Mouse (Mus musculus) midbrain, postnatal 0 days (tissue): ENCODE results near the gene Timm44. TPM values are rescaled to one million over a fixed set of nuclear protein-coding genes. Genes with fewer than 3 reads are reported as not detected.

Experiments used
- ATAC-seq: fragments of 200-750 bp; cut with Nextera tagmentation; 2 replicates; pipeline ENCODE4 v1.8.0; 2017; ENCODE audit warnings: moderate number of reproducible peaks, mild to moderate bottlenecking, moderate TSS enrichment, moderate library complexity; ENCODE audit not compliant: low FRiP score
- DNase-seq: peaks from one replicate; pipeline ENCODE4 v3.0.0-alpha.2; 2015; ENCODE audit warnings: low spot score
- H3K27ac ChIP-seq: fragments of 300-500 bp; sonication (generic); 2 replicates; pipeline ENCODE4 v1.5.1; 2014; ENCODE audit warnings: low read depth, mild to moderate bottlenecking, low read length, mixed read lengths
- H3K27me3 ChIP-seq: fragments of 300-500 bp; sonication (generic); 2 replicates; pipeline ENCODE4 v1.6.1; 2014; ENCODE audit warnings: low read length, control low read depth, mixed read lengths; ENCODE audit not compliant: insufficient read depth
- H3K36me3 ChIP-seq: fragments of 300-500 bp; sonication (generic); 2 replicates; pipeline ENCODE4 v1.6.1; 2014; ENCODE audit warnings: low read length, control low read depth, mixed read lengths; ENCODE audit not compliant: insufficient read depth
- H3K4me1 ChIP-seq: fragments of 300-500 bp; sonication (generic); 2 replicates; pipeline ENCODE4 v1.6.1; 2014; ENCODE audit warnings: mild to moderate bottlenecking, control low read depth, antibody characterized with exemption, low read length, mixed read lengths; ENCODE audit not compliant: insufficient read depth
- H3K4me2 ChIP-seq: fragments of 300-500 bp; sonication (generic); 2 replicates; pipeline ENCODE4 v1.6.1; 2014; ENCODE audit warnings: low read depth, mild to moderate bottlenecking, low read length, mixed read lengths; ENCODE audit not compliant: poor library complexity, severe bottlenecking
- H3K4me3 ChIP-seq: fragments of 300-500 bp; sonication (generic); 2 replicates; pipeline ENCODE4 v1.5.1; 2014; ENCODE audit warnings: low read depth, mild to moderate bottlenecking, low read length, moderate library complexity
- H3K9ac ChIP-seq: fragments of 300-500 bp; sonication (generic); replicated peaks from 2 replicates; pipeline ENCODE4 v1.6.1; 2014; ENCODE audit warnings: mild to moderate bottlenecking, low read length, moderate library complexity, mixed read lengths; ENCODE audit not compliant: poor library complexity, severe bottlenecking
- H3K9me3 ChIP-seq: fragments of 300-500 bp; sonication (generic); 2 replicates; pipeline ENCODE4 v1.6.1; 2016; ENCODE audit warnings: low read length, control low read depth
- CTCF ChIP-seq: IDR thresholded peaks from 2 replicates; pipeline ENCODE4 v1.5.1; 2016; ENCODE audit warnings: antibody characterized with exemption, mild to moderate bottlenecking
- WGBS: fragments of 180-500 bp; shearing (Covaris S2); extraction: QIAGEN DNeasy Blood & Tissue Kit; methylation state at CpG from one replicate; pipeline ENCODE4 v1.1.7; 2014; 5-methylcytosine and 5-hydroxymethylcytosine counted together
- polyA plus RNA-seq: library from polyadenylated mRNA; unstranded; fragments of >200 nt; fragmentation: Nextera tagmentation; extraction: Ambion mirVana; gene quantifications from 2 replicates; pipeline ENCODE4 v1.2.1, GENCODE M21; 2015
- total RNA-seq: library from RNA; depleted of rRNA; stranded (reverse); fragments of >200 nt; gene quantifications from 2 replicates; pipeline ENCODE4 v1.2.3, GENCODE M21; 2014

The Timm44 gene
- total and polyA plus RNA-seq, 2 experiments from 2014 or later, result 52.7 to 58.0 TPM

DNA sequence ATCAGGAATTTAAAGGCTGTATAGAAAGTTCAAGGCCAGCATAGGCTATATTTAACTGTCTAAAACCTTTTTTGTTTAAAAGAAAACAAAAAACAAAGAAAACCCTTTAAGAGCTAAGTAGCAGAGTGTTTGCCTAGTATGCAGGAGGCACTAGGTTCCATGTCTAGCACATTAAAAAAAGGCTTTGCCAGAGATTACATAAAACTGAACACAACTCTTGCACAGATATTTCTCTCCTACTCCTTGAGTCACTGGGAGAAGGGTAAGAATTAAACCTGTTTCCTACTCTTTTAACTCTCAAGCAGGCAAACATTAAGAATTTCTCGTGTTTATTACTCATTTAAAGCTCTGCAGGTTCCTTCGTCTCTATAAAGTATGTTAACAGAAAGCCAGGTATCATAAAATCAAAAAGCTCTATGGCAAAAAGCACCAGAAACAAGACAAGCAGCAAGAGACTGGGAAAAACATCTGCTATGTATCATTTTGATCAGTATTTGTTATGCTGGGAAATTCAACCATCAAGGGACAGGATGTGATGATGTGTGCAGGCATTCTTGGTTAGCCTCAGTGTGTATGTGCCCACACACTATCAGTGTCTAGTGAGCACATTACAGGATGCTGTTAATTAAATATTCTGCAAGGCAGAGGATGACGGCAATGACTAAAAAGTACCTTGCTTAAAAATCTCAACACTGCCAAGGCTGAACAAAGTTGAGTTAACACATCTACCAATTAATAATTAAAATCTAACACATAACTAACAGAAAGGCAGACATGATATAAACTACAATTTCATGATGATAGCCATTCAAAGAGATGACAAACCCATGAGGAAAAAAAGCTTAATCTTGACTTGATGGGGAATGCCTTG is 37.8 kb upstream of the Timm44 start:
- H3K9me3 ChIP-seq, result no peaks in the 10 kb centered on the region
- H3K9ac ChIP-seq, result no peak overlapping the region
- peaks cover 17% of the 10 kb centered on the region for H3K36me3 ChIP-seq
- WGBS, result 79% methylated on average over 3 of the region's 3 CpGs
- DNase-seq, result no peak
- ATAC-seq, result no peak
- no peak overlapping the region for H3K4me3 ChIP-seq
- TF ChIP-seq CTCF, result no peak
- no peaks in the 10 kb centered on the region for H3K27me3 ChIP-seq
- H3K4me2 ChIP-seq, result no peak overlapping the region
- H3K27ac ChIP-seq, result no peak overlapping the region
- no peaks in the 10 kb centered on the region for H3K4me1 ChIP-seq

DNA sequence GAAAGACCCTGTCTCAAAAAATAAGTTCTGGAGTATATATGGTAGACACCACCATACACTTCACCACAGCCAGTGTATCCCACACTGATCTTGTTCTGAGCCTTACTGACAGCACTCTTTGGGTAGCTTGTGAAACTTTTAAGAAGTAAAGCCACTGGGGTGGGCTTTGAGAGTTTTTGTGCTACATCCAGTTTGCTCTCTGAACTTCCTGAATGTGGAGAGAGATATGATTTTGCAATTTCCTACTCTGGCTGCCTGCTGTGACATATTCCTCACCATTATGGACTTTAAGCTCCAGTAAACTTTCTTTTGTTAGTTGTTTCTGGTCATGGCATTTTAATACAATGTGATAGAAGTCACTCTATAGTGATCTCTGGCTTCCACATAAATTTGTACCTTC is 36.4 kb upstream of the Timm44 start:
- H3K9me3 ChIP-seq, result no peaks in the 10 kb centered on the region
- ATAC-seq, result no peak
- no peak overlapping the region for H3K9ac ChIP-seq
- peaks cover 17% of the 10 kb centered on the region for H3K36me3 ChIP-seq
- no peak for TF ChIP-seq CTCF
- no peak overlapping the region for H3K4me3 ChIP-seq
- no peak for DNase-seq
- no peak overlapping the region for H3K4me2 ChIP-seq
- no peak overlapping the region for H3K27ac ChIP-seq
- H3K4me1 ChIP-seq, result no peaks in the 10 kb centered on the region
- no peaks in the 10 kb centered on the region for H3K27me3 ChIP-seq

DNA sequence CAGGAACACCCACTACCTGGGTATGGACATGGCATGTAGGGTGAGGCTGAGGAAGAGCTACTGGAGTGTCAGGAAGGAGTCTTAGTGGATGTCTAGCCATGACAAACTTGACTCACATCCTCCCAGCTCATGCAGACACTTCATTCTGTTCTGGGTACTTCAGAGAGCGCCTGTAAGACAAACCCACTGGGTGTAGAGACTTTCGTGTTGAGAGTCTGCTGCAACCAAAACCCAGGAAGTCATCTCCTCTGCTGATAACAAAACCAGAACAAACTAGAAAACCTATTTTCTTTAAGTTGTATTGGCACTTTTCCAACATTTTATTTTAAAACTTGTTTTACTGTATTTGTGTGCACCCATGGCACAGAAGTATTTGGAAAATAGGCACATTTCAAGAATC is 30.1 kb upstream of the Timm44 start:
- H3K4me2 ChIP-seq, result no peak overlapping the region
- no peak overlapping the region for H3K4me3 ChIP-seq
- H3K27me3 ChIP-seq, result no peaks in the 10 kb centered on the region
- H3K9ac ChIP-seq, result no peak overlapping the region
- H3K4me1 ChIP-seq, result no peaks in the 10 kb centered on the region
- no peak for TF ChIP-seq CTCF
- H3K36me3 ChIP-seq, result peaks cover 59% of the 10 kb centered on the region
- H3K27ac ChIP-seq, result no peak overlapping the region
- WGBS, result 95% methylated on average over 2 of the region's 2 CpGs
- ATAC-seq, result no peak
- no peak for DNase-seq
- H3K9me3 ChIP-seq, result no peaks in the 10 kb centered on the region

DNA sequence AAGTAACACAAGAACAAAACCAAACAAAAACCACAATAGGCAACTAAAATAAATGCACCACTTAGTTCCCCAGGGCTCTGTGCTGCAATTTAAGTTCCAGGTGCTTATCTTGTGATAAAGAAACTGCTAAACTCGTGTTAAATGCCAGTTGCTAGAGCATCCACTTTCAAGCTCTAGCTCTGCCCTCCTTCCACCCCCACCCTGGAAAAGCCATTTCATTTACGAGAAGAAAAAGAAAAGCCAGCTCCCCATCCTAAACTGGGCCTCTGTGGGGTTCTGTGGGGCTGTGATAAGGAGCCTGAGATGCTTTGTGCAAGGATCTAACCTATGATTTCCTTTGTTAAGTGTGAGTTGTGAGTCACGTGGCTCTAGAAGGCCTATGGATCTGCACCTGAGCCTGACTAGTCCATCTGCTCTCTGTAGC is 28.4 kb upstream of the Timm44 start:
- Histone ChIP-seq H3K4me2 (no peak overlapping the region), H3K4me3 (no peak overlapping the region), H3K4me1 (no peaks in the 10 kb centered on the region), H3K27ac (no peak overlapping the region), H3K9ac (no peak overlapping the region), H3K27me3 (no peaks in the 10 kb centered on the region), H3K9me3 (no peaks in the 10 kb centered on the region), H3K36me3 (peaks cover 63% of the 10 kb centered on the region)
- WGBS, result 87% methylated on average over 3 of the region's 3 CpGs
- no peak for TF ChIP-seq CTCF
- no peak for DNase-seq
- ATAC-seq, result no peak

DNA sequence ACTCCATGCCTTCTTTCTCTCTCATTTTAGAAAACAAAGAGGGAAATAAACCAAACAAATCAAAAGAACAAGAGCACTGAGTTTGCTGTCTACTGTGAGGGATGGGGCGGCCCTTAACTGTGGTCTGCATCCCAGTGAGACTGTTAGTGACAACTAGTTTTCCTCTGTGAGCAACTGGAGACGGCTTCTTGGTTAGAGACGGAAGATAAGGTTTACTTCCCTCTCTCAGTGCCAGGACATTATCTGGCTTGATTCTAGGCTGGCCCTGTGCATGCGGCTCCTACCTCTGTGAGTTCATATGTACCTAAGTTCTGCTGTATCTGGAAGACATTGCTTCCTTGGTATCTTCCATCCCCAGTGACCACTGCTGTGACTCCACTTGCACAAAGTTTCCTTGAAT is 22.1 kb upstream of the Timm44 start:
- H3K27ac ChIP-seq, result no peak overlapping the region
- H3K4me3 ChIP-seq, result no peak overlapping the region
- no peaks in the 10 kb centered on the region for H3K9me3 ChIP-seq
- WGBS, result 94% methylated on average over 4 of the region's 4 CpGs
- ATAC-seq, result no peak
- no peak for DNase-seq
- TF ChIP-seq CTCF, result no peak
- no peak overlapping the region for H3K9ac ChIP-seq
- no peak overlapping the region for H3K4me2 ChIP-seq
- H3K4me1 ChIP-seq, result no peaks in the 10 kb centered on the region
- H3K36me3 ChIP-seq, result peaks cover 54% of the 10 kb centered on the region
- H3K27me3 ChIP-seq, result no peaks in the 10 kb centered on the region

DNA sequence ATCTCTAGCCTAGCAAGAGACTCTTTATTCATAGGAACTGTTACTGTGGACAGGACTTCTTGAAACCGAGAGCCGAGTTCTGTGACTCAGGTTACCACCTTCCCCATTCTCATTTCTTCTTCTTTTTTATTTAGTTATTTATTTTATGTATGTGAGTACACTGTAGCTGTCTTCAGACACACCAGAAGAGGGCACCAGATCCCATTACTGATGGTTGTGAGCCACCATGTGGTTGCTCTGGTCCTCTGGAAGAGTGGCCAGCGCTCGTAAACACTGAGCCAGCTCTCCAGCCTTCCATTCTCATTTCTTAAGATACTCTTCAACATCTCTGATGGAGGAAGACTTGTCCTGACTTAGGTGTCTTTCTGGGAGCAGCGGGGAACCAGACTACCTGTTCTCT is 17.0 kb upstream of the Timm44 start:
- no peaks in the 10 kb centered on the region for H3K27me3 ChIP-seq
- H3K4me3 ChIP-seq, result no peak overlapping the region
- H3K4me2 ChIP-seq, result no peak overlapping the region
- H3K27ac ChIP-seq, result no peak overlapping the region
- WGBS, result 91% methylated on average over 5 of the region's 5 CpGs
- no peaks in the 10 kb centered on the region for H3K4me1 ChIP-seq
- H3K9ac ChIP-seq, result no peak overlapping the region
- no peak for DNase-seq
- ATAC-seq, result no peak
- H3K9me3 ChIP-seq, result no peaks in the 10 kb centered on the region
- peak; percentile 54 for TF ChIP-seq CTCF
- H3K36me3 ChIP-seq, result peaks cover 30% of the 10 kb centered on the region
